Mouse (Mus musculus) 416B (cell line): ENCODE results near the gene Csn1s2a.
"Not testable (repeated sequence)": the region's sequence is repeated elsewhere in the genome, so short reads cannot be mapped to it uniquely, and the experiment has no call there.

Experiments used
- DNase-seq: peaks from one replicate; pipeline ENCODE4 v3.0.0; 2011; ENCODE audit warnings: low read depth

Gene Csn1s2a

GRCm38 (mm10) chr5:87774267-87774666 lies at the start of gene Csn1s2a:
Csn1s2a (plus strand) TSS chr5:87774567.
- no peak for DNase-seq

GRCm38 (mm10) chr5:87734821-87735220 lies 39.5 kb upstream of the Csn1s2a start:
- no peak for DNase-seq

- no peak for DNase-seq
Observed at GRCm38 (mm10) chr5:87753471-87753870, 20.9 kb upstream of the Csn1s2a start.

- DNase-seq = no peak
Observed at GRCm38 (mm10) chr5:87764546-87764945, 9.8 kb upstream of the Csn1s2a start.

- not testable (repeated sequence) for DNase-seq
Observed at GRCm38 (mm10) chr5:87772151-87772550, 2.2 kb upstream of the Csn1s2a start.

GRCm38 (mm10) chr5:87782731-87783130 lies 8.4 kb downstream of the Csn1s2a start:
- DNase-seq = peak; percentile 13

- DNase-seq = no peak
Observed at GRCm38 (mm10) chr5:87807782-87808181, 33.4 kb downstream of the Csn1s2a start, which contains the start of gene Csn1s2b. Csn1s2b (plus strand) TSS chr5:87808082.

GRCm38 (mm10) chr5:87809253-87809652 lies 34.9 kb downstream of the Csn1s2a start:
- peak; percentile 36 for DNase-seq

GRCm38 (mm10) chr5:87825386-87825785 lies 51.0 kb downstream of the Csn1s2a start, which contains the start of gene Prr27:
Prr27 (plus strand) TSS chr5:87825686.
- no peak for DNase-seq
